Mouse (Mus musculus) erythroblast, embryonic 14.5 days (primary cell): ENCODE measurements at regions not wholly inside any gene's neighbourhood (a gene's known extent, or its start where the extent isn't known, plus 50 kb on each side); places are given as distances from the start of the nearest gene placed in this dataset.

Experiments
- GATA1 ChIP-seq: IDR thresholded peaks from 2 replicates; pipeline ENCODE4 v1.6.1; 2012; ENCODE audit warnings: low read length, inconsistent platforms, mixed read lengths
- TAL1 ChIP-seq: IDR thresholded peaks from 3 replicates; pipeline ENCODE4 v1.6.1; 2012; ENCODE audit warnings: low read length, inconsistent platforms, mixed read lengths

GRCm38 (mm10) chr3:148529893-148530292 lies 460.5 kb downstream of the Adgrl2 start:
- TF ChIP-seq TAL1 = no peak
- no peak for TF ChIP-seq GATA1
